Mouse (Mus musculus) neural tube, embryonic 14.5 days (tissue): ENCODE results near the gene Gjd2. TPM values are rescaled to one million over a fixed set of nuclear protein-coding genes. Genes with fewer than 3 reads are reported as not detected.
A peak's percentile ranks its signal among the peaks of the same experiment; 100 is the strongest.

ENCODE experiments used
- ATAC-seq: fragments of 200-750 bp; cut with Nextera tagmentation; 2 replicates; pipeline ENCODE4 v1.8.0; 2017; ENCODE audit warnings: low read depth, mild to moderate bottlenecking, moderate TSS enrichment, moderate library complexity
- H3K27ac ChIP-seq: fragments of 300-500 bp; sonication (generic); 2 replicates; pipeline ENCODE4 v1.5.1; 2014; ENCODE audit warnings: low read depth, mild to moderate bottlenecking, control low read depth, low read length, moderate library complexity, mixed read lengths
- H3K27me3 ChIP-seq: fragments of 300-500 bp; sonication (generic); 2 replicates; pipeline ENCODE4 v1.6.1; 2014; ENCODE audit warnings: low read length; ENCODE audit not compliant: control insufficient read depth, insufficient read depth
- H3K36me3 ChIP-seq: fragments of 300-500 bp; sonication (generic); 2 replicates; pipeline ENCODE4 v1.6.1; 2014; ENCODE audit warnings: low read length, mixed read lengths; ENCODE audit not compliant: control insufficient read depth, insufficient read depth
- H3K4me1 ChIP-seq: fragments of 300-500 bp; sonication (generic); 2 replicates; pipeline ENCODE4 v1.6.1; 2014; ENCODE audit warnings: low read length; ENCODE audit not compliant: control insufficient read depth, insufficient read depth
- H3K4me2 ChIP-seq: fragments of 300-500 bp; sonication (generic); 2 replicates; pipeline ENCODE4 v1.6.1; 2014; ENCODE audit warnings: mild to moderate bottlenecking, low read depth, low read length, control low read depth
- H3K4me3 ChIP-seq: fragments of 300-500 bp; sonication (generic); 2 replicates; pipeline ENCODE4 v1.5.1; 2014; ENCODE audit warnings: low read depth, low read length, control low read depth, mixed read lengths
- H3K9ac ChIP-seq: fragments of 300-500 bp; sonication (generic); replicated peaks from 2 replicates; pipeline ENCODE4 v1.6.1; 2014; ENCODE audit warnings: low read depth, mild to moderate bottlenecking, control low read depth, low read length, mixed read lengths
- H3K9me3 ChIP-seq: fragments of 300-500 bp; sonication (generic); 2 replicates; pipeline ENCODE4 v1.6.1; 2016; ENCODE audit warnings: low read length; ENCODE audit not compliant: control insufficient read depth
- WGBS: fragments of 180-500 bp; shearing (Covaris S2); extraction: QIAGEN DNeasy Blood & Tissue Kit; methylation state at CpG from one replicate; pipeline ENCODE4 v1.1.7; 2014; 5-methylcytosine and 5-hydroxymethylcytosine counted together
- polyA plus RNA-seq: library from polyadenylated mRNA; unstranded; fragments of >200 nt; fragmentation: Nextera tagmentation; extraction: Ambion mirVana; gene quantifications from 2 replicates; pipeline ENCODE4 v1.2.1, GENCODE M21; 2014

Gene Gjd2
- polyA plus RNA-seq: 5.7 and 7.2 TPM in 2 replicates

DNA sequence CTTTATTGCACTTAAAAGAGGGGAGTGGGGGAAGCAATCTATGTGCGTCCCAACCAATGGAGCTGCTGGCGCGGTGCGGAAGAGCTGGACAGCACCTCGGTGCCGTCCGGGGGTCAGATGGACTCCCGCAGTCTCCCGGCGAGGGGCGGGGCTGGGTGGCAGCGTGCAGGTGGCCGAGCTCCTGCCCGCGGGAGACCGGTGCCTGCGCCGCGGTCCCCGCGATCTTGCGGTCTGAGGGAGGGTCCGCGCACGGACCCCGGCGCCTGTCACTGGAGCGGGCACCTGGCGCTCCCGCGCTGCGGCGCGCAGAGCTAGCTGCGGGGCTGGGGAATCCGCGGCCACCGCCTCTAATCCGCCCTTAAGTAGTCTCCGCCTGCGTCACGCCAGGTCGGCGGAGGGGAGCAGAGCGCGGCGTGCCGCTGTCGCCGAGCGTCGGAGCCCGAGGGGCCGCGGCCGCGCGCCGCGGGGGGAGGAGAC is at the start of gene Gjd2:
TSS of gene Gjd2 (minus strand) at position 325 of the 477 bp plus-strand sequence.
- H3K9me3 ChIP-seq: no peaks in the 10 kb centered on the region
- WGBS: under 1% methylated on average over 49 of the region's 60 CpGs
- H3K9ac ChIP-seq: peak within 1 kb of the TSS; percentile 68
- H3K27me3 ChIP-seq: peaks cover 10% of the 10 kb centered on the region; the same call in 1 of the 2 replicates
- no peaks in the 10 kb centered on the region for H3K36me3 ChIP-seq
- peaks cover 6% of the 10 kb centered on the region; the same call in 1 of the 2 replicates for H3K4me1 ChIP-seq
- H3K27ac ChIP-seq: peak within 1 kb of the TSS; percentile 69
- H3K4me3 ChIP-seq: peak within 1 kb of the TSS; percentile 55
- H3K4me2 ChIP-seq: peak within 1 kb of the TSS; percentile 83
- ATAC-seq: peak; percentile 86

DNA sequence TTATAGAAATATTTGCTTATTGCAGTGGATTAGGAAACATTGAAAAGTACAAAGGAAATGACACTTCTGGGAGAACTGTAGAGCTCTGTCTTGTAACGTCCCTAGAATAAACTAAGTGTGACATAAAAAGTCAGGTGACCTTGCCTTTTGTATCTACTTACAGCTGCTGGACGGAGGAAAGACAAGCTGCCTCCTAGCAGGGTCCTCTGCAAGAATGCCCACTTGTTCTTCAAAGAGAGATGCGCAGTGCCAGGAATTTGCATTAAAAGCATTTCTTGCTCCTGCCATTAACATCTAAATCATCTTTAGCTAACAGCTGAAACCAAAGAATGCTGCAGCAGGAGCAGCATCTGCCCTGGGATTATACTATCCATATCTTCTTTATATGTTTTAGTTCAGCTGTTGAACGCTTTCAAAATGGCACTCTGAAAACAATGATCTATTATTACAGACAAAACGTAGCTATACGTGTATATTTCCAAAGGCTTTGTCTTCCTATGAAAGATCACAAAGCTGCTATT is 46.7 kb upstream of the Gjd2 start:
- Histone ChIP-seq H3K4me1 (no peaks in the 10 kb centered on the region), H3K9me3 (no peaks in the 10 kb centered on the region), H3K4me2 (no peak overlapping the region), H3K36me3 (no peaks in the 10 kb centered on the region), H3K4me3 (no peak overlapping the region), H3K9ac (no peak overlapping the region), H3K27me3 (no peaks in the 10 kb centered on the region), H3K27ac (no peak overlapping the region)
- no peak for ATAC-seq
- 35% methylated on average over 6 of the region's 6 CpGs for whole genome bisulfite sequencing

DNA sequence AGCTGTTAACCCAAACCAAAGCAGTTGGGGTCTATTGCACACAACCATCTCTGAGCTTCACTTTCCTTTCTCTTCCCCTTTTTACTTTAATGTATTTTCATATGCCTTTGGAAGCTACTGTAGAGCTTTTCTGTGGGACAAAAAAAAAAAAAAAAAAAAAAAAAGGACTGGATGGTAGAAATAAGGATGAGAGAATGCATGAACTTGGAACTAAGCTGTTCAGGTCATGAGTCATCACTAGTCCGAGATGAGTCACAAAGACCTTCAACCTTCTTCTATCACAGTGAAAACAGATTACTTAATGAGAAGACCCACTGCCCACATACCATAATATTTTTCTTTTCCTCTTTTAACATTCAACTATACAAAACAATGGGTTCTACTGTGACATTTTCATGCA is 46.2 kb upstream of the Gjd2 start:
- Histone ChIP-seq H3K4me3 (no peak overlapping the region), H3K36me3 (no peaks in the 10 kb centered on the region), H3K27me3 (no peaks in the 10 kb centered on the region), H3K4me2 (no peak overlapping the region), H3K27ac (no peak overlapping the region), H3K9ac (no peak overlapping the region), H3K9me3 (no peaks in the 10 kb centered on the region), H3K4me1 (no peaks in the 10 kb centered on the region)
- ATAC-seq: no peak
- 76% methylated on average over 1 of the region's 1 CpGs for WGBS

- WGBS: 95% methylated on average over 10 of the region's 10 CpGs
- H3K27ac ChIP-seq: no peak overlapping the region
- H3K4me2 ChIP-seq: no peak overlapping the region
Observed at GRCm38 (mm10) chr2:114058226-114058796, 44.9 kb upstream of the Gjd2 start.

DNA sequence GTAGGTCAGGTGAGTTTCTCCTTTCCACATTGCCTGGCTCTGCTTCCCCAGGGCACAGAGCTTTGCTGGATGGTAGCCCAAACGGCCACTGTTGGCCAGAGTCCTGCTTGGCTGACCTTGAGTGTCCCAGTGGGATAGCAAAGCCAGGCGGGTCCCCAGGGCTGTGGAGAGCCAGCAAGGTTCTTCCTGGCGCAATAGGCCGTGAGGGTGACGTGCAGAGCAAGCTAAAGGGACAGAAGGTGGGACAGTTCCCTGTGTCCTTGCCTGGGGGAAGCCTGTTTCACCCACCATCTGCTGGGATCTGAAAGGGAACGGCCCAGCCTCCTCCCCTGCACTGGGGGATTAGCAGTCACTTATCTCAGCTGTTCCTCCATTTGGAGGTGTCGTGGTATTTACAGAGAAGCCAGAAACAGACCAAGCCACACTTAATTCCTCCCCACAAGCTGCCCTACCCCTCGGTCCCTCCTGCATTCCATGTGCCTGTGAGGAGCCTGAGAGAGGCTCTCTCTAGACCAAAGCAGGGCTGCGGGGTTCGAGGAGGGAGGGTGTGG is 44.0 kb upstream of the Gjd2 start:
- H3K4me3 ChIP-seq: no peak overlapping the region
- H3K9ac ChIP-seq: no peak overlapping the region
- H3K9me3 ChIP-seq: no peaks in the 10 kb centered on the region
- H3K4me2 ChIP-seq: no peak overlapping the region
- H3K27me3 ChIP-seq: no peaks in the 10 kb centered on the region
- WGBS: 28% methylated on average over 10 of the region's 10 CpGs
- no peak overlapping the region for H3K27ac ChIP-seq
- no peaks in the 10 kb centered on the region for H3K36me3 ChIP-seq
- ATAC-seq: no peak; the same call in 1 of the 2 replicates
- no peaks in the 10 kb centered on the region for H3K4me1 ChIP-seq

More at GRCm38 (mm10) chr2:114058226-114058796, 44.9 kb upstream of the Gjd2 start:
- H3K9me3 ChIP-seq: no peaks in the 10 kb centered on the region
- H3K27me3 ChIP-seq: no peaks in the 10 kb centered on the region
- no peaks in the 10 kb centered on the region for H3K4me1 ChIP-seq
- no peak overlapping the region for H3K4me3 ChIP-seq
- ATAC-seq: no peak
- no peak overlapping the region for H3K9ac ChIP-seq
- H3K36me3 ChIP-seq: no peaks in the 10 kb centered on the region

GRCm38 (mm10) chr2:114054129-114054528 is 40.7 kb upstream of the Gjd2 start:
- no peaks in the 10 kb centered on the region for H3K9me3 ChIP-seq
- no peak overlapping the region for H3K4me2 ChIP-seq
- H3K9ac ChIP-seq: no peak overlapping the region
- ATAC-seq: no peak
- no peaks in the 10 kb centered on the region for H3K27me3 ChIP-seq
- H3K4me1 ChIP-seq: no peaks in the 10 kb centered on the region
- H3K36me3 ChIP-seq: no peaks in the 10 kb centered on the region
- H3K4me3 ChIP-seq: no peak overlapping the region
- no peak overlapping the region for H3K27ac ChIP-seq
- 91% methylated on average over 4 of the region's 4 CpGs for WGBS

- ATAC-seq: peak; percentile 73; the same call in 1 of the 2 replicates
- Histone ChIP-seq H3K4me2 (no peak within 1 kb of the TSS), H3K9ac (no peak within 1 kb of the TSS), H3K27ac (no peak within 1 kb of the TSS), H3K27me3 (no peaks in the 10 kb centered on the region), H3K4me1 (no peaks in the 10 kb centered on the region), H3K9me3 (no peaks in the 10 kb centered on the region), H3K4me3 (no peak within 1 kb of the TSS), H3K36me3 (no peaks in the 10 kb centered on the region)
- WGBS: 35% methylated on average over 14 of the region's 14 CpGs
Observed at GRCm38 (mm10) chr2:114052696-114053598, 39.5 kb upstream of the Gjd2 start, which contains the start of gene Actc1. TSS of gene Actc1 (minus strand) at chr2:114053548.

- Histone ChIP-seq H3K9ac (no peak overlapping the region), H3K36me3 (no peaks in the 10 kb centered on the region), H3K4me2 (no peak overlapping the region), H3K4me3 (no peak overlapping the region), H3K27ac (no peak overlapping the region), H3K4me1 (no peaks in the 10 kb centered on the region), H3K27me3 (no peaks in the 10 kb centered on the region), H3K9me3 (no peaks in the 10 kb centered on the region)
- no peak for ATAC-seq
- WGBS: 96% methylated on average over 14 of the region's 14 CpGs
Observed at GRCm38 (mm10) chr2:114051871-114052241, 38.4 kb upstream of the Gjd2 start.
